Mouse (Mus musculus) heart, embryonic 11.5 days (tissue): ENCODE data around the gene Gm10282. TPM values are rescaled to one million over a fixed set of nuclear protein-coding genes. Genes with fewer than 3 reads are reported as not detected.
A peak's percentile ranks its signal among the peaks of the same experiment; 100 is the strongest.

Source experiments
- ATAC-seq: fragments of 200-750 bp; cut with Nextera tagmentation; replicated peaks from 2 replicates; pipeline ENCODE4 v1.8.0; 2017; ENCODE audit warnings: moderate library complexity; ENCODE audit not compliant: insufficient number of reproducible peaks, low FRiP score, low TSS enrichment
- H3K27ac ChIP-seq: fragments of 300-500 bp; sonication (generic); 2 replicates; pipeline ENCODE4 v1.5.1; 2014; ENCODE audit warnings: mild to moderate bottlenecking, low read depth, low read length
- H3K27me3 ChIP-seq: fragments of 300-500 bp; sonication (generic); 2 replicates; pipeline ENCODE4 v1.6.1; 2014; ENCODE audit warnings: mild to moderate bottlenecking, low read length, mixed read lengths; ENCODE audit not compliant: control insufficient read depth, insufficient read depth
- H3K36me3 ChIP-seq: fragments of 300-500 bp; sonication (generic); 2 replicates; pipeline ENCODE4 v1.6.1; 2014; ENCODE audit warnings: mild to moderate bottlenecking, low read length, moderate library complexity, mixed read lengths; ENCODE audit not compliant: control insufficient read depth, insufficient read depth
- H3K4me1 ChIP-seq: fragments of 300-500 bp; sonication (generic); 2 replicates; pipeline ENCODE4 v1.6.1; 2014; ENCODE audit warnings: low read length; ENCODE audit not compliant: control insufficient read depth, insufficient read depth
- H3K4me2 ChIP-seq: fragments of 300-500 bp; sonication (generic); 2 replicates; pipeline ENCODE4 v1.6.1; 2014; ENCODE audit warnings: mild to moderate bottlenecking, moderate library complexity
- H3K4me3 ChIP-seq: fragments of 300-500 bp; sonication (generic); 2 replicates; pipeline ENCODE4 v1.5.1; 2014; ENCODE audit warnings: low read depth, low read length
- H3K9ac ChIP-seq: fragments of 300-500 bp; sonication (generic); 2 replicates; pipeline ENCODE4 v1.6.1; 2014; ENCODE audit warnings: mild to moderate bottlenecking, low read depth, low read length, moderate library complexity
- H3K9me3 ChIP-seq: fragments of 300-500 bp; sonication (generic); replicated peaks from 2 replicates; pipeline ENCODE4 v1.6.1; 2016; ENCODE audit warnings: low read length; ENCODE audit not compliant: control insufficient read depth
- WGBS: fragments of 180-500 bp; shearing (Covaris S2); extraction: QIAGEN DNeasy Blood & Tissue Kit; methylation state at CpG from one replicate; pipeline ENCODE4 v1.1.7; 2014; ENCODE audit not compliant: insufficient replicate concordance; 5-methylcytosine and 5-hydroxymethylcytosine counted together
- polyA plus RNA-seq: library from polyadenylated mRNA; unstranded; fragments of >200 nt; fragmentation: Nextera tagmentation; extraction: Ambion mirVana; gene quantifications from 2 replicates; pipeline ENCODE4 v1.2.1, GENCODE M21; 2014

The Gm10282 gene
- polyA plus RNA-seq, 1 experiment from 2014 or later, result 22.5 TPM

- WGBS, result 84% methylated on average over 8 of the region's 8 CpGs
- no peak overlapping the region for H3K27ac ChIP-seq
- no peaks in the 10 kb centered on the region for H3K27me3 ChIP-seq
- ATAC-seq, result no peak
- no peaks in the 10 kb centered on the region for H3K9me3 ChIP-seq
- H3K4me3 ChIP-seq, result no peak overlapping the region
- no peaks in the 10 kb centered on the region for H3K36me3 ChIP-seq
- peaks cover 15% of the 10 kb centered on the region; the same call in 1 of the 2 replicates for H3K4me1 ChIP-seq
- H3K9ac ChIP-seq, result no peak overlapping the region
- no peak overlapping the region for H3K4me2 ChIP-seq
These were observed 8.5 kb downstream of the Gm10282 start for GRCm38 (mm10) chr8:72296561-72296960.

DNA sequence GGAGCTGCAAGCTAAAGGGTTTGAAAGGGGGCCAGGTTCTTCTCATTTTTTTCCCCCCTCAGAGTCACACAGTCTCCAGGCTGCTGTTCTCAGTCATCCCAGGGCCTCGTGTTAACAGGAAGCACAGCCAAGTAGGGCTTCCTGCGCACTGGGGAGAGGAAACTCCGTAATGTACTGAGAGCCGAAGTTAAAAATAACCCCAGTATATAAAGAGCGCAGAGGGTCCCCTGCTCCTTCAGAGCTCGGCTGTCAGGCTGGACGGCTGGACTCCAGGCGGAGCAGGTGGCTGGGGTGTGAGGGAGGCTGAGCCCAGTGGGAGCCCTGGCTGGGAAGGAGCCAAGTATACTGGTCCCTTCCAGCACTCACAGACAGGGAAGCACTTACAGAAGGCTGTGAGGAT, 9.4 kb downstream of the Gm10282 start:
- no peak overlapping the region for H3K4me3 ChIP-seq
- H3K27ac ChIP-seq, result peak overlapping the region; percentile 93
- H3K27me3 ChIP-seq, result no peaks in the 10 kb centered on the region
- peak overlapping the region; percentile 50 for H3K9ac ChIP-seq
- no peaks in the 10 kb centered on the region for H3K36me3 ChIP-seq
- peak; percentile 86 for ATAC-seq
- peaks cover 15% of the 10 kb centered on the region; the same call in 1 of the 2 replicates for H3K4me1 ChIP-seq
- no peaks in the 10 kb centered on the region for H3K9me3 ChIP-seq
- peak overlapping the region; percentile 14; the same call in 1 of the 2 replicates for H3K4me2 ChIP-seq
- 19% methylated on average over 8 of the region's 8 CpGs for WGBS

- peak overlapping the region; percentile 93 for H3K27ac ChIP-seq
- 0 out of 2 replicates have a peak overlapping the region, but pooled peaks have one; percentile 11 for H3K9ac ChIP-seq
- H3K4me2 ChIP-seq, result peak overlapping the region; percentile 14; the same call in 1 of the 2 replicates
- 60% methylated on average over 3 of the region's 3 CpGs for WGBS
- no peaks in the 10 kb centered on the region for H3K9me3 ChIP-seq
- H3K36me3 ChIP-seq, result no peaks in the 10 kb centered on the region
- no peaks in the 10 kb centered on the region for H3K27me3 ChIP-seq
- no peak for ATAC-seq
- no peak overlapping the region for H3K4me3 ChIP-seq
- H3K4me1 ChIP-seq, result peaks cover 15% of the 10 kb centered on the region; the same call in 1 of the 2 replicates
These were observed 9.9 kb downstream of the Gm10282 start for GRCm38 (mm10) chr8:72295125-72295524.

- Histone ChIP-seq H3K27ac (no peak overlapping the region), H3K36me3 (no peaks in the 10 kb centered on the region), H3K4me3 (no peak overlapping the region), H3K9me3 (no peaks in the 10 kb centered on the region), H3K9ac (no peak overlapping the region), H3K4me1 (peaks cover 15% of the 10 kb centered on the region; the same call in 1 of the 2 replicates), H3K27me3 (no peaks in the 10 kb centered on the region), H3K4me2 (no peak overlapping the region)
- no peak for ATAC-seq
These were observed 11.8 kb downstream of the Gm10282 start for GRCm38 (mm10) chr8:72293309-72293708.

- 57% methylated on average over 2 of the region's 2 CpGs for WGBS
- Histone ChIP-seq H3K36me3 (no peaks in the 10 kb centered on the region), H3K4me3 (no peak overlapping the region), H3K9ac (no peak overlapping the region), H3K4me2 (no peak overlapping the region), H3K9me3 (no peaks in the 10 kb centered on the region), H3K27me3 (no peaks in the 10 kb centered on the region), H3K4me1 (peaks cover 14% of the 10 kb centered on the region; the same call in 1 of the 2 replicates), H3K27ac (no peak overlapping the region)
- no peak for ATAC-seq
These were observed 14.0 kb downstream of the Gm10282 start for GRCm38 (mm10) chr8:72291104-72291503.

GRCm38 (mm10) chr8:72289051-72289450, 16.0 kb downstream of the Gm10282 start:
- no peak overlapping the region for H3K4me2 ChIP-seq
- H3K27ac ChIP-seq, result no peak overlapping the region
- no peaks in the 10 kb centered on the region for H3K27me3 ChIP-seq
- ATAC-seq, result no peak
- no peaks in the 10 kb centered on the region for H3K36me3 ChIP-seq
- no peaks in the 10 kb centered on the region for H3K4me1 ChIP-seq
- H3K4me3 ChIP-seq, result no peak overlapping the region
- H3K9me3 ChIP-seq, result no peaks in the 10 kb centered on the region
- H3K9ac ChIP-seq, result no peak overlapping the region

DNA sequence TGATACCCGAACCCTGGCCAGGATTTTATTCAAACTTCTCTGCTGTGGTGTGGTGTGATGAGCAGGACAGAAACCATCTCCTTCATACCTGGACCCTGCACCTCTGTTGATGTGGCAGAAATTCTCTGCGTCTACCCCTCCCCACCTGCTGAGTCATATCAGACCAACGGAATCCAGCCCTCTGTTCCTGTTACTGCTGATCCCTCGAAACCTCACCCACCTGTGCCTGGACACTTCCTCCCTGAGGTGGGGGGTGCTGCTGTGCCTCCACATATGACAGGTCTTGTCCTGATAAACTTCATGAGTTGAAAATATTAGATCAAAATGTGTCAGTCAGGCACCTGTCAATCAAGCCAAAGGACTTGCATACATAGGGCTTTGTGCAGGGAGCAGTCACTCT, 19.8 kb downstream of the Gm10282 start:
- WGBS, result 68% methylated on average over 4 of the region's 4 CpGs
- H3K36me3 ChIP-seq, result no peaks in the 10 kb centered on the region
- H3K27ac ChIP-seq, result no peak overlapping the region
- no peaks in the 10 kb centered on the region for H3K27me3 ChIP-seq
- H3K4me3 ChIP-seq, result no peak overlapping the region
- H3K4me2 ChIP-seq, result no peak overlapping the region
- 0 out of 2 replicates have a peak, but pooled peaks cover 3% of the 10 kb centered on the region for H3K4me1 ChIP-seq
- no peak overlapping the region for H3K9ac ChIP-seq
- ATAC-seq, result no peak
- no peaks in the 10 kb centered on the region for H3K9me3 ChIP-seq

DNA sequence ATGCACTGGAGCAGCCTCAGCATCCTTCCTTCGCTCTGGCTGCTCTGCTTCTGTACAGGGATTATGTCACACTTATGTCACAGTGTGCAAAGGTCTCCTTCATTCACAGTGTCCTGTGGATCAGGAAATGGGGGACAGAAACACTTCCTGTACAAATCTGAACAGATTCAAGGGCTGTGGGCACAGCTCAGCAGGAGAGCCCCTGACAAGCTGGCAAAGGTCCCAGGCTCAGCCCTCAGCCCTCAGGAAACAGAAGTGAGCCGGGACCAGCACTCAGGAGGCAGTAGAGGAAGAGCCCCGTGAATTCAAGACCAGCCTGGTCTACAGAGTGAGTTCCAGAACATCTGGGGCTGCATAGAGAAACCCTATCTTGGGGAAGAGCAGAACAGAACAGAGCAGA, 23.4 kb downstream of the Gm10282 start:
- WGBS, result 28% methylated on average over 3 of the region's 3 CpGs
- Histone ChIP-seq H3K9me3 (no peaks in the 10 kb centered on the region), H3K4me3 (no peak overlapping the region), H3K36me3 (no peaks in the 10 kb centered on the region), H3K4me1 (0 out of 2 replicates have a peak, but pooled peaks cover 3% of the 10 kb centered on the region), H3K27me3 (no peaks in the 10 kb centered on the region), H3K9ac (no peak overlapping the region), H3K4me2 (no peak overlapping the region), H3K27ac (no peak overlapping the region; the same call in 1 of the 2 replicates)
- ATAC-seq, result no peak

GRCm38 (mm10) chr8:72279151-72279550, 25.9 kb downstream of the Gm10282 start:
- H3K4me3 ChIP-seq, result no peak overlapping the region
- WGBS, result 82% methylated on average over 7 of the region's 7 CpGs
- ATAC-seq, result no peak
- 0 out of 2 replicates have a peak, but pooled peaks cover 3% of the 10 kb centered on the region for H3K4me1 ChIP-seq
- no peak overlapping the region for H3K27ac ChIP-seq
- H3K36me3 ChIP-seq, result no peaks in the 10 kb centered on the region
- no peak overlapping the region for H3K9ac ChIP-seq
- no peaks in the 10 kb centered on the region for H3K9me3 ChIP-seq
- no peaks in the 10 kb centered on the region for H3K27me3 ChIP-seq
- no peak overlapping the region for H3K4me2 ChIP-seq
